9 mouse cellular contexts compared by ENCODE assay signal in the genomic region with DNA sequence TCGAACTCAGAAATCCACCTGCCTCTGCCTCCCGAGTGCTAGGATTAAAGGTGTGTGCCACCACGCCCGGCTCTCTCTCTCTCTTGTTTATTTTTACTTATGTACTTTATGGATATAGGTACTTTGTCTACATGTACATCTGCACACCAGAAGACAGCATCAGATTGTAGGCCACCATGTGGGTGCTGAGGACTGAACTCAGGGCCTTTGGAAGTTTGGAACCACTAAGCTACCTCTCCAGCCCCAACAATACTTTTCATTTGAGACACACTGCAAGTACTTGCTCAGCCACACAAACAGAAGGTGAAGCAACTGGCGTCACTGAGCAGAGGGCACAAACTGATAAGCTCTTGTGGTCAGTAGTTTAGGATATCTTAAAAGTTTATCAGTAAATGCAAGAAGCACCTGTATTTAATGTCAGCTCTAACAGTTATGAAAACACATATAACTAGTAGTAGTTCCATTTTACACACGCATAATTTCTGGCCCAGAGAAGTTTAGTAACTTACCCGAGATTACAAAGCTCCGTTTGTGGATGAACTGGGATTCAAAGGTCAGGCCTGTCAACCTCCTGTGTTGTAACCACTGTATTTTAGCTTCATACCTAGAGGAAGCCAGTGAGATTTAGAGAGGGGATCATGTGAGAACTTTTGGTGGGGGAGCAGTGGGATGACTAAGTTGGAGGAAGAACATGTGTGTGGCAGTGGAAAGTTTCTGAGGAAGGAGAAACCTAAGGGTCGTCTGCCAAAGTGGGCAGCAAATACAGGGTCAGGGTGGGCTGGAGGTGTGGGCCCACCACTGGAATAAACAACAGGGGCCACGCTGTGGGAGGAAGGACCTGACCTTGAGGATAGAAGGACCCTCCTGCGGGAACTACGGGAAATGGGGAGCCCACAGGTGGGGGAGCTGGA. TPM values are rescaled to one million over a fixed set of nuclear protein-coding genes. Genes with fewer than 3 reads are reported as not detected.
DNase-seq lines count a peak whose midpoint lies in the region; ATAC-seq and TF ChIP-seq lines count a peak whose summit lies in the region.
"Had no signal": no experiment of that assay in that cellular context is flagged by ENCODE, and none has a peak within 500 bp of the region (broad histone marks: within the 10 kb centered on the region; RNA-seq: fewer than 3 reads in every experiment).

No protein-coding gene starts in this region.

- H3K9me3 ChIP-seq in limb, embryonic 10.5 days (replicated peaks) = no peaks in the 10 kb centered on the region

- peak; percentile 20 for DNase-seq in embryo, embryonic 9.5 days (ENCODE audit: extremely low spot score)
- no peak for DNase-seq in embryo, embryonic 10 days (ENCODE audit: low spot score)
- DNase-seq in CD4-positive helper T cell, adult 2 months (ENCODE audit: low read depth, low spot score) = peak; percentile 18
- DNase-seq in limb, embryonic 10.5 days (ENCODE audit: low spot score) = no peak
- no peak for DNase-seq in urinary bladder, adult 18-20 months (ENCODE audit: low spot score in 2 of 2)
- DNase-seq in adrenal gland, postnatal 10 days = no peak

- peak overlapping the region; percentile 97 for H3K27ac ChIP-seq in limb, embryonic 10.5 days

- TF ChIP-seq POLR2A in myocyte (IDR thresholded peaks at IDR 0.05; ENCODE audit: insufficient read length, low read depth) = no peak

- peaks cover 76% of the 10 kb centered on the region for H3K36me3 ChIP-seq in limb, embryonic 10.5 days
- H3K36me3 ChIP-seq in myocyte (ENCODE audit: control insufficient read depth, insufficient read depth) = peaks cover 29% of the 10 kb centered on the region

- 53% methylated on average over 12 of the region's 12 CpGs for WGBS in limb, embryonic 10.5 days

- H3K4me1 ChIP-seq in limb, embryonic 10.5 days = peaks cover 26% of the 10 kb centered on the region

- H3K4me3 ChIP-seq in limb, embryonic 10.5 days = peak overlapping the region; percentile 94
- peak overlapping the region; percentile 56 for H3K4me3 ChIP-seq in myocyte

- peak overlapping the region; percentile 69 for H3K4me2 ChIP-seq in myocyte (ENCODE audit: low read depth)

- H3ac ChIP-seq in myocyte (ENCODE audit: control insufficient read depth, insufficient read length) = peak overlapping the region; percentile 98

- ATAC-seq in erythroid progenitor cell, adult 5-6 weeks (replicated peaks; ENCODE audit: low FRiP score, poor library complexity, severe bottlenecking) = peak; percentile 64

- H3K27me3 ChIP-seq in limb, embryonic 10.5 days (ENCODE audit: low read depth, poor library complexity, severe bottlenecking) = no peaks in the 10 kb centered on the region
- H3K27me3 ChIP-seq in myocyte (ENCODE audit: control insufficient read depth, insufficient read depth, insufficient read length) = no peaks in the 10 kb centered on the region
- H3K27me3 ChIP-seq: Patski had no signal

- no peaks in the 10 kb centered on the region for H3K79me2 ChIP-seq in myocyte (ENCODE audit: control insufficient read depth, insufficient read depth)

TF ChIP-seq in myocyte, 11 proteins besides CTCF, POLR2A, EP300 and RAD21:
- no peak for TF ChIP-seq TCF12 (IDR thresholded peaks at IDR 0.05; ENCODE audit: insufficient read depth, poor library complexity, severe bottlenecking)
- TF ChIP-seq MYOG (IDR thresholded peaks at IDR 0.05; ENCODE audit: control insufficient read depth in 1 of 3, insufficient read depth in 1 of 3, insufficient read length in 2 of 3, low read depth in 2 of 3) = no peak
- TF ChIP-seq POLR2AphosphoS2 (IDR thresholded peaks at IDR 0.05; ENCODE audit: insufficient read length, low read depth) = no peak
- no peak for TF ChIP-seq MYOD1 (IDR thresholded peaks at IDR 0.05; ENCODE audit: control insufficient read depth in 1 of 3, insufficient read length in 2 of 3, low read depth in 2 of 3)
- no peak for TF ChIP-seq E2F4 (IDR thresholded peaks at IDR 0.05; ENCODE audit: insufficient read depth)
- TF ChIP-seq REST (IDR thresholded peaks at IDR 0.05; ENCODE audit: insufficient read depth, insufficient read length) = no peak
- no peak for TF ChIP-seq CEBPB (IDR thresholded peaks at IDR 0.05; ENCODE audit: insufficient read depth, poor library complexity, severe bottlenecking)

RNA-seq across cellular contexts. Expression of gene Ndst2, which starts 1.1 kb away (rescaled TPM):
- total RNA-seq in erythroid progenitor cell, adult 5-6 weeks (2015; ENCODE audit: low replicate concordance) = 81.8 and 146 TPM in 2 replicates
- total RNA-seq in erythroid progenitor cell, adult 5-6 weeks (2017; ENCODE audit: low replicate concordance) = 27.3 and 33.1 TPM in 2 replicates
- polyA plus RNA-seq in limb, embryonic 10.5 days (2016; fragmentation: Nextera tagmentation; extraction: Ambion mirVana) = 27.9 and 29.2 TPM in 2 replicates
- polyA plus RNA-seq in myocyte (2012; fragmentation: generic; extraction: Trizol) = 11.9 TPM
- 10 to 100 TPM; 24.1 to 32.7 TPM for total RNA-seq in adrenal gland, postnatal 10 days (2021)

RNA-seq across cellular contexts. Expression of gene Zswim8, which starts 25.9 kb away (rescaled TPM):
- total RNA-seq in erythroid progenitor cell, adult 5-6 weeks (2015; ENCODE audit: low replicate concordance) = 59.5 and 62.5 TPM in 2 replicates
- total RNA-seq in erythroid progenitor cell, adult 5-6 weeks (2017; ENCODE audit: low replicate concordance) = 29.8 and 30.5 TPM in 2 replicates
- polyA plus RNA-seq in limb, embryonic 10.5 days (2016; fragmentation: Nextera tagmentation; extraction: Ambion mirVana) = 32.5 and 39.3 TPM in 2 replicates
- polyA plus RNA-seq in myocyte (2012; fragmentation: generic; extraction: Trizol) = 74.9 TPM
- total RNA-seq in adrenal gland, postnatal 10 days (2021) = 100 to 1,000 TPM in 1 of 2 experiments, 10 to 100 TPM in 1; 83.7 to 104 TPM

RNA-seq across cellular contexts. Expression of gene Chchd1, which starts 30.5 kb away (rescaled TPM):
- total RNA-seq in erythroid progenitor cell, adult 5-6 weeks (2015; ENCODE audit: low replicate concordance) = 61.6 and 64.1 TPM in 2 replicates
- total RNA-seq in erythroid progenitor cell, adult 5-6 weeks (2017; ENCODE audit: low replicate concordance) = 14.1 and 65.5 TPM in 2 replicates
- polyA plus RNA-seq in limb, embryonic 10.5 days (2016; fragmentation: Nextera tagmentation; extraction: Ambion mirVana) = 238 and 280 TPM in 2 replicates
- 111 TPM for polyA plus RNA-seq in myocyte (2012; fragmentation: generic; extraction: Trizol)
- 10 to 100 TPM; 91.8 to 96.3 TPM for total RNA-seq in adrenal gland, postnatal 10 days (2021)

RNA-seq across cellular contexts. Expression of gene Fut11, which starts 38.5 kb away (rescaled TPM):
- total RNA-seq in erythroid progenitor cell, adult 5-6 weeks (2015; ENCODE audit: low replicate concordance) = 5.9 and 10.1 TPM in 2 replicates
- 6.0 and 10.7 TPM in 2 replicates for total RNA-seq in erythroid progenitor cell, adult 5-6 weeks (2017; ENCODE audit: low replicate concordance)
- polyA plus RNA-seq in limb, embryonic 10.5 days (2016; fragmentation: Nextera tagmentation; extraction: Ambion mirVana) = 18.2 and 20.4 TPM in 2 replicates
- 7.2 TPM for polyA plus RNA-seq in myocyte (2012; fragmentation: generic; extraction: Trizol)
- total RNA-seq in adrenal gland, postnatal 10 days (2021) = 10 to 100 TPM; 16.3 to 18.6 TPM

RNA-seq across cellular contexts. Expression of gene Sec24c, which starts 59.2 kb away (rescaled TPM):
- 53.3 and 56.2 TPM in 2 replicates for total RNA-seq in erythroid progenitor cell, adult 5-6 weeks (2015; ENCODE audit: low replicate concordance)
- 34.0 and 80.6 TPM in 2 replicates for total RNA-seq in erythroid progenitor cell, adult 5-6 weeks (2017; ENCODE audit: low replicate concordance)
- 113 and 122 TPM in 2 replicates for polyA plus RNA-seq in limb, embryonic 10.5 days (2016; fragmentation: Nextera tagmentation; extraction: Ambion mirVana)
- polyA plus RNA-seq in myocyte (2012; fragmentation: generic; extraction: Trizol) = 68.6 TPM
- total RNA-seq in adrenal gland, postnatal 10 days (2021) = 100 to 1,000 TPM; 120 to 130 TPM

Comparison
In these comparisons a context has a peak if more than half of its experiments do, and no peak if none do; other contexts are left out.
1. DNase-seq: peak in embryo, embryonic 9.5 days (single experiment) and CD4-positive helper T cell, adult 2 months (single experiment); none in embryo, embryonic 10 days (single experiment), limb, embryonic 10.5 days (single experiment), urinary bladder, adult 18-20 months (0 of 2) and adrenal gland, postnatal 10 days (single experiment).